In genomic region chr3:143913044-143913574, GRCm38 (mm10) we compare ENCODE assay signal across 25 mouse cellular contexts.
DNase-seq lines count a peak whose midpoint lies in the region; ATAC-seq lines count a peak whose summit lies in the region.
"Had no signal": no experiment of that assay in that cellular context is flagged by ENCODE, and none has a peak within 500 bp of the region (broad histone marks: within the 10 kb centered on the region; RNA-seq: fewer than 3 reads in every experiment).

No protein-coding gene starts in this region.

- H3K27me3 ChIP-seq in embryonic facial prominence, embryonic 14.5 days (replicated peaks; ENCODE audit: control insufficient read depth, insufficient read depth, low read length) = no peaks in the 10 kb centered on the region
- H3K27me3 ChIP-seq in limb, embryonic 12.5 days = no peaks in the 10 kb centered on the region
- no peaks in the 10 kb centered on the region for H3K27me3 ChIP-seq in limb, embryonic 15.5 days
- H3K27me3 ChIP-seq: embryonic facial prominence, embryonic 12.5 days; heart, embryonic 12.5 days; heart, embryonic 15.5 days; hindbrain, embryonic 13.5 days; intestine, embryonic 15.5 days had no signal

- no peak overlapping the region for H3K9ac ChIP-seq in embryonic facial prominence, embryonic 14.5 days (ENCODE audit: low read depth, low read length)
- no peak overlapping the region for H3K9ac ChIP-seq in limb, embryonic 12.5 days (replicated peaks)
- H3K9ac ChIP-seq in limb, embryonic 15.5 days = no peak overlapping the region
- H3K9ac ChIP-seq: embryonic facial prominence, embryonic 12.5 days; forebrain, postnatal 0 days; heart, embryonic 12.5 days; heart, embryonic 15.5 days; hindbrain, embryonic 13.5 days; intestine, embryonic 15.5 days had no signal

- H3K4me3 ChIP-seq in embryonic facial prominence, embryonic 14.5 days (ENCODE audit: low read depth, low read length) = no peak overlapping the region
- no peak overlapping the region for H3K4me3 ChIP-seq in limb, embryonic 12.5 days (replicated peaks)
- H3K4me3 ChIP-seq in limb, embryonic 15.5 days = no peak overlapping the region
- H3K4me3 ChIP-seq: embryonic facial prominence, embryonic 12.5 days; gastrocnemius, adult 2 months; heart, embryonic 12.5 days; heart, embryonic 15.5 days; hindbrain, embryonic 10.5 days; hindbrain, embryonic 13.5 days; intestine, embryonic 15.5 days had no signal

- H3K36me3 ChIP-seq in embryonic facial prominence, embryonic 14.5 days (ENCODE audit: control insufficient read depth, insufficient read depth, low read length) = no peaks in the 10 kb centered on the region
- H3K36me3 ChIP-seq in limb, embryonic 12.5 days = no peaks in the 10 kb centered on the region
- H3K36me3 ChIP-seq in limb, embryonic 15.5 days = no peaks in the 10 kb centered on the region
- H3K36me3 ChIP-seq: embryonic facial prominence, embryonic 12.5 days; G1E; heart, embryonic 12.5 days; heart, embryonic 15.5 days; hindbrain, embryonic 10.5 days; hindbrain, embryonic 13.5 days; intestine, embryonic 15.5 days had no signal

- no peak for ATAC-seq in embryonic facial prominence, embryonic 14.5 days (ENCODE audit: low read depth)
- no peak for ATAC-seq in limb, embryonic 12.5 days (ENCODE audit: insufficient number of reproducible peaks, insufficient read depth, low FRiP score, low TSS enrichment, low read depth)
- no peak for ATAC-seq in limb, embryonic 15.5 days (ENCODE audit: insufficient number of reproducible peaks, low FRiP score, low TSS enrichment, low read depth)
- ATAC-seq: forebrain, embryonic 14.5 days; forebrain, postnatal 0 days; hindbrain, embryonic 16.5 days; intestine, embryonic 15.5 days had no signal

- WGBS in embryonic facial prominence, embryonic 14.5 days = 40% methylated on average over 3 of the region's 3 CpGs
- WGBS in limb, embryonic 12.5 days = 15% methylated on average over 3 of the region's 3 CpGs
- WGBS in limb, embryonic 15.5 days = 19% methylated on average over 3 of the region's 3 CpGs

- no peaks in the 10 kb centered on the region for H3K9me3 ChIP-seq in embryonic facial prominence, embryonic 14.5 days (ENCODE audit: control insufficient read depth, low read length)
- no peaks in the 10 kb centered on the region for H3K9me3 ChIP-seq in limb, embryonic 12.5 days
- H3K9me3 ChIP-seq in limb, embryonic 15.5 days = no peaks in the 10 kb centered on the region
- H3K9me3 ChIP-seq: embryonic facial prominence, embryonic 12.5 days; heart, embryonic 12.5 days; heart, embryonic 15.5 days; hindbrain, embryonic 10.5 days; hindbrain, embryonic 13.5 days; intestine, embryonic 15.5 days had no signal

- H3K27ac ChIP-seq in embryonic facial prominence, embryonic 14.5 days (replicated peaks; ENCODE audit: low read depth, low read length) = no peak overlapping the region
- H3K27ac ChIP-seq in limb, embryonic 12.5 days = 0 out of 2 replicates have a peak overlapping the region, but pooled peaks have one; percentile 29
- H3K27ac ChIP-seq in limb, embryonic 15.5 days = no peak overlapping the region; the same call in 1 of the 2 replicates
- H3K27ac ChIP-seq: embryonic facial prominence, embryonic 12.5 days; gastrocnemius, adult 2 months; heart, embryonic 15.5 days; hindbrain, embryonic 10.5 days; hindbrain, embryonic 13.5 days; intestine, embryonic 15.5 days had no signal

- H3K4me2 ChIP-seq in embryonic facial prominence, embryonic 14.5 days (ENCODE audit: low read depth, low read length) = peak overlapping the region; percentile 20; the same call in 1 of the 2 replicates
- H3K4me2 ChIP-seq in limb, embryonic 12.5 days = peak overlapping the region; percentile 10; the same call in 1 of the 2 replicates
- peak overlapping the region; percentile 19; the same call in 1 of the 2 replicates for H3K4me2 ChIP-seq in limb, embryonic 15.5 days
- H3K4me2 ChIP-seq: embryonic facial prominence, embryonic 12.5 days; heart, embryonic 12.5 days; heart, embryonic 15.5 days; hindbrain, embryonic 13.5 days; intestine, embryonic 15.5 days had no signal

- peak; percentile 51 for DNase-seq in Muller cell, postnatal 12 days (ENCODE audit: inconsistent ontology term)
- DNase-seq in embryonic facial prominence, embryonic 14.5 days (ENCODE audit: low spot score) = peak; percentile 20
- DNase-seq in cerebellum, adult 9-10 months = no peak
- no peak for DNase-seq in cerebellum, adult 9-11 months
- DNase-seq in heart, adult 18-20 months = no peak
- no peak for DNase-seq in cerebellum, adult 8-10 months
- DNase-seq: cerebellum, adult 11-12 months; cerebellum, postnatal 10 days; cerebellum, postnatal 36 days; forebrain, postnatal 0 days; gastrocnemius, adult 2 months; gastrocnemius, postnatal 14 days; heart, adult 11 months; heart, postnatal 36 days had no signal

- H3K4me1 ChIP-seq in embryonic facial prominence, embryonic 14.5 days (ENCODE audit: control insufficient read depth, insufficient read depth, low read length) = peaks cover 21% of the 10 kb centered on the region
- peaks cover 42% of the 10 kb centered on the region for H3K4me1 ChIP-seq in limb, embryonic 12.5 days (replicated peaks)
- peaks cover 16% of the 10 kb centered on the region for H3K4me1 ChIP-seq in limb, embryonic 15.5 days
- H3K4me1 ChIP-seq: hindbrain, embryonic 10.5 days; intestine, embryonic 15.5 days had no signal

Comparison
In these comparisons a context has a peak if more than half of its experiments do, and no peak if none do; other contexts are left out.
1. DNase-seq: peak in Muller cell, postnatal 12 days (single experiment) and embryonic facial prominence, embryonic 14.5 days (single experiment); none in cerebellum, adult 9-10 months (single experiment), cerebellum, adult 9-11 months (single experiment), heart, adult 18-20 months (0 of 2) and cerebellum, adult 8-10 months (single experiment).
2. Peak in every context shown above with its lines, with median percentiles within 50 percentile points of each other: H3K4me2 ChIP-seq.